Mouse (Mus musculus): ENCODE results near the gene Sfn.

DNA sequence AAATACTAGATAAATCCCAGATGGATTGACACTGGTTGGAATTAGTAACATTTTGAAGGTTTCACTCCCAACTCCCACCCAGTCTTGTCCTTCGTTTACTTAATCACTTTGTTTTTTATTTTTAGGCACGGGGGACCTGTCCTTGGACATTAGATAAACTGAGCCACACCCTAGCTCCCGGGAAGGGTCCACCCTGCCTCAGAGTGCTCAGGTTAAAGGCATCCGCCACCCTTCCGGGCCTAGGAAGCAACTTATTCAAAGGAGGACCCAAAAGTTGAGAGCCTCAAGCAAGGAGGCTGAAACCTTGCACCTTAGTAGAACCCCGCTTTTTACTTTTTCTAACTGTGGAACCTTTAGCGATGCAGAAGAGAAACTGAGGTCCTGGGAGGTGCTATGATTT is 2.9 kb downstream of the Sfn start:
- no peak for TF ChIP-seq CTCF (IDR thresholded peaks at IDR 0.05)
- TF ChIP-seq EP300 (IDR thresholded peaks at IDR 0.05) = no peak

Measured in lung, postnatal 0 days (tissue).